Mouse (Mus musculus): ENCODE data around the gene Ccnd1. TPM values are rescaled to one million over a fixed set of nuclear protein-coding genes. Genes with fewer than 3 reads are reported as not detected.

Gene Ccnd1
- 13.7 and 19.5 TPM in 2 replicates for polyA plus RNA-seq (2021; fragmentation: Nextera tagmentation)
- long read RNA-seq, experiment 1, transcript Ccnd1-201 (5 exons, 3,740 nt), result major isoform, 38 of 47 reads
- long read RNA-seq, experiment 1, partial matches to known transcripts, result 2 of 47 reads
- long read RNA-seq, experiment 1, other reads (novel, unspliced or antisense), result 7 of 47 reads
- long read RNA-seq, experiment 2, transcript Ccnd1-201 (5 exons, 3,740 nt), result major isoform, 18 of 31 reads
- long read RNA-seq, experiment 2, partial matches to known transcripts, result 2 of 31 reads
- long read RNA-seq, experiment 2, other reads (novel, unspliced or antisense), result 11 of 31 reads

DNA sequence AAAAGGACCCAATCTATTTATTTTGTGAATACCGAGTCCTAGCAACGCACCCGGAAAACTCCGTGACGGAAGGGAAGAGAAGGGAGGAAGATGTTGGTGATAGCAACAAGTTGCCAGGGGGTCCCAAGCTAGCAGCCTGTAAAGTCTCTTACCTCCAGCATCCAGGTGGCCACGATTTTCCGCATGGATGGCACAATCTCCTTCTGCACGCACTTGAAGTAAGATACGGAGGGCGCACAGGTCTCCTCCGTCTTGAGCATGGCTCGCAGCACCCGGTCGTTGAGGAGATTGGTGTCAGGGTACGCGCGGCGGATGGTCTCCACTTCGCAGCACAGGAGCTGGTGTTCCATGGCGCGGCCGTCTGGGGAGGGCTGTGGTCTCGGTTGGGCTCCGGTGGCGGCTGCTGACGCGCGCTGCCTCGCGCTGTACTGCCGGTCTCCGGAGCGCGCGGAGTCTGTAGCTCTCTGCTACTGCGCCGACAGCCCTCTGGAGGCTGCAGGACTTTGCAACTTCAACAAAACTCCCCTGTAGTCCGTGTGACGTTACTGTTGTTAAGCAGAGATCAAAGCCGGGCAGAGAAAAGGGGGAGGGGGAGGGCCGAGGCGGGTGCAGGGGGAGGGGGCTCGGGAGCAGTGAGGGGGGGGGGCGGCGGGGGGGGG lies at the start of gene Ccnd1:
Ccnd1 (minus strand) TSS at position 582 of the 659 bp plus-strand sequence.

DNA sequence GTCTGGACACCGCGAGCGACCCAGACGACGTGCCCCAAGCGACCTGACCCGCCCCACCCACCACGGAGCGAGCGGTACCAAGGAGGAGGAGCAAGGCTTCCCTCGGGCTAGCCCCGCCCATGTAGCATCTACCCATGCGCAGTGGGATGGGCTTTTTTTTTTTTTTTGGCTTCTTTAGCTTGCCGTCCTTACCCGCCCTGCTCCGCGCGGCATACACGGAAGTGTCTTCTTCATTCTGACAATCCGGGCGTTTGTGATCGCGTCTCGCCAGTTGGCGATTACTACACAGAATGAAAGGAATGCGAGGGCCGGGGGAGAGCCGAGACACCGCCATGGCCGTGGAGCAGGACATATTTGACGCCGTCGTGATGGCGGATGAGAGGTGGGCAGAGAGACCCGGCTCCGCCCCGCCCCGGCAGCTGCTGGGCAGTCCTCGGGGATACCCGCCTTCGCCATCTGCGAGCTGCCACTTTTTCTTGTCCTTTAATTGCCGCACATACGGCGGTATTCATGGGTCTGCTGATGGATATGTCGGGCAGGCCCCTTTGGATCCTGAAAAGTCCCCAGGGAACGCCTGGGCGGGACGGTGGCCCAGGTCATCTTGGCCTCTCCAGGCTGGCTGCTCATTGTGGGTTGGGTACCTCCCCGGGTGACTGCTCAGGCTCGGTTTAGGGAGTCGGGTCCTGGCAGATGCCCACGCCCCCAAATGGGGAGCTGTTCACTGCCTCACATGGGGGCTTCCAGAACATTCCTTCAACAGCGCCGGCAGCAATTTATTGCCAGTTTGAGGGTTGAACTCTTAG lies 24.6 kb downstream of the Ccnd1 start, which contains the start of gene LTO1:
LTO1 (plus strand) TSS at position 153 of the 803 bp plus-strand sequence.

DNA sequence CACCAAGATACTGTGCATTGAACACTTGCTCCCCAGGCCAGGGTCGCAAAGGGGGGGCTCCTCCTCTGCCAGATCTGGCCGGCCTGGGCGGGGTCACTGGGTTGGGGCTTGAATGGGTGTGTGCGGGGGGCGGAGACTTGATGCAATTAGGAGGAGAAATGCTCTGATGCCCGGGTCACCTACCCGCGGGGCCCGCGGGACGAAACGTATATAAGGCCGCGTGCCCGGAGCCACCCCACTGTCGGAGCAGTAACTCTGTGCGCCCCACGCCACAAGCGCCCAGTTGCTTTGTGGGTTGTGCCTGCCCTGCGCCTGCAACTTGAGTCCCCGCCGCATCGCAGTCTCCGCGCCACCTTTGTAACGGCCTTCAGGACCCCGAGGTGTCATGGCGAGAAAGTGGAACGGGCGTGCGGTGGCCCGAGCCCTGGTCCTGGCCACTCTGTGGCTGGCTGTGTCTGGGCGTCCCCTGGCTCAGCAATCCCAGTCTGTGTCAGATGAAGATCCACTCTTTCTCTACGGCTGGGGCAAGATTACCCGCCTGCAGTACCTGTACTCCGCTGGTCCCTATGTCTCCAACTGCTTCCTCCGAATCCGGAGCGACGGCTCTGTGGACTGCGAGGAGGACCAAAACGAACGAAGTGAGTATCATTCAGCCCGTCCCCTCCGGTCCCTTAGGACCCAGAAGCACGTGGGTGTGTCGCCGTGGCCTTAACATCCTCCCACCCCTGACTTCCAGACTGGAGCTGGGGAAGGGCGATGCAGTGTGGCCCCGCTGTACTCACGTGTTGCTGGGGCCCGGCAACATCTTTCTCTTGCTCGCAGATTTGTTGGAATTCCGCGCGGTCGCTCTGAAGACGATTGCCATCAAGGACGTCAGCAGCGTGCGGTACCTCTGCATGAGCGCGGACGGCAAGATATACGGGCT lies 43.2 kb downstream of the Ccnd1 start, which contains the start of gene Fgf15:
Fgf15 (plus strand) TSS at position 238 of the 925 bp plus-strand sequence.

Other genes with a start within 250 kb of the Ccnd1 start
- 0.45 and 1.7 TPM in 2 replicates for gene Ano1, start 188.0 kb downstream of the Ccnd1 start, polyA plus RNA-seq (2021; fragmentation: Nextera tagmentation)
- 1.4 and 2.4 TPM in 2 replicates for gene Fgf3, start 101.8 kb downstream of the Ccnd1 start, polyA plus RNA-seq (2021; fragmentation: Nextera tagmentation)
- not detected in 2 replicates for gene Fgf4, start 92.6 kb downstream of the Ccnd1 start, polyA plus RNA-seq (2021; fragmentation: Nextera tagmentation)
- not detected in 2 replicates for gene Fgf15, start 43.4 kb downstream of the Ccnd1 start, polyA plus RNA-seq (2021; fragmentation: Nextera tagmentation)
- gene LTO1, start 24.8 kb downstream of the Ccnd1 start, polyA plus RNA-seq (2021; fragmentation: Nextera tagmentation), result 20.5 and 22.4 TPM in 2 replicates